Mouse (Mus musculus) MEL (cell line): Measurements from ENCODE around the gene Ccdc170. TPM values are rescaled to one million over a fixed set of nuclear protein-coding genes. Genes with fewer than 3 reads are reported as not detected.

Experiments
- DNase-seq: peaks from one replicate; pipeline ENCODE4 v3.0.0; 2011; ENCODE audit warnings: low read depth, low spot score
- H3K27ac ChIP-seq: 2 replicates; pipeline ENCODE4 v1.5.1; 2012; ENCODE audit warnings: low read depth, mild to moderate bottlenecking, control low read depth, low read length, moderate library complexity; ENCODE audit not compliant: control insufficient read depth
- H3K27me3 ChIP-seq, 2 experiments: fragments of 150-350 bp in 1 of 2; sonication (generic) in 1 of 2; 2 replicates each; pipeline ENCODE4 v1.6.1; 2012; ENCODE audit warnings: low read length in 2 of 2, mild to moderate bottlenecking in 2 of 2, improper control_type of control experiment in 1 of 2, moderate library complexity in 1 of 2; ENCODE audit not compliant: insufficient read depth in 2 of 2, control insufficient read depth in 1 of 2
- H3K36me3 ChIP-seq, 2 experiments: 2 replicates each; pipeline ENCODE4 v1.6.1; 2012 to 2014; ENCODE audit warnings: low read length in 2 of 2, improper control_type of control experiment in 1 of 2, inconsistent platforms in 1 of 2, mild to moderate bottlenecking in 1 of 2; ENCODE audit not compliant: insufficient read depth in 2 of 2, control insufficient read depth in 1 of 2
- H3K4me1 ChIP-seq, 2 experiments: fragments of 150-350 bp in 1 of 2; sonication (generic) in 1 of 2; 2 replicates each; pipeline ENCODE4 v1.6.1; 2012; ENCODE audit warnings: low read length in 2 of 2, improper control_type of control experiment in 1 of 2, mild to moderate bottlenecking in 1 of 2; ENCODE audit not compliant: insufficient read depth in 2 of 2, control insufficient read depth in 1 of 2
- H3K4me3 ChIP-seq, 2 experiments: fragments of 150-350 bp in 1 of 2; sonication (generic) in 1 of 2; 2 replicates each; pipeline ENCODE4 v1.5.1; 2012; ENCODE audit warnings: low read depth in 2 of 2, low read length in 2 of 2, mild to moderate bottlenecking in 2 of 2, moderate library complexity in 2 of 2, control low read depth in 1 of 2, improper control_type of control experiment in 1 of 2; ENCODE audit not compliant: control insufficient read depth in 1 of 2, insufficient read depth in 1 of 2
- H3K79me2 ChIP-seq: 2 replicates; pipeline ENCODE4 v1.6.1; 2012; ENCODE audit warnings: mild to moderate bottlenecking, low read length, moderate library complexity; ENCODE audit not compliant: control insufficient read depth, poor library complexity, insufficient read depth
- H3K9ac ChIP-seq: 2 replicates; pipeline ENCODE4 v1.6.1; 2012; ENCODE audit warnings: low read depth, mild to moderate bottlenecking, control low read depth, low read length, moderate library complexity; ENCODE audit not compliant: control insufficient read depth, poor library complexity, severe bottlenecking
- H3K9me3 ChIP-seq: fragments of 150-350 bp; sonication (generic); replicated peaks from 2 replicates; pipeline ENCODE4 v1.6.1; 2012; ENCODE audit warnings: mild to moderate bottlenecking, low read length, improper control_type of control experiment, moderate library complexity; ENCODE audit not compliant: insufficient read depth
- BHLHE40 ChIP-seq: IDR thresholded peaks from 2 replicates; pipeline ENCODE4 v1.6.1; 2012; ENCODE audit warnings: low read depth, mild to moderate bottlenecking, inconsistent platforms, low read length, improper control_type of control experiment, borderline replicate concordance
- CHD1 ChIP-seq: IDR thresholded peaks from 2 replicates; pipeline ENCODE4 v1.6.1; 2012; ENCODE audit warnings: low read depth, mild to moderate bottlenecking, inconsistent platforms, low read length, improper control_type of control experiment
- CTCF ChIP-seq, 3 experiments: IDR thresholded peaks in 2 of 3; conservative IDR thresholded peaks in 1 of 3; 2 replicates each; pipeline ENCODE4 v1.5.1; 2011 to 2012; ENCODE audit warnings: low read length in 3 of 3, low read depth in 2 of 3, mild to moderate bottlenecking in 2 of 3, improper control_type of control experiment in 1 of 3, inconsistent platforms in 1 of 3, mixed read lengths in 1 of 3, moderate library complexity in 1 of 3; ENCODE audit not compliant: control insufficient read depth in 1 of 3, insufficient read depth in 1 of 3, poor library complexity in 1 of 3, severe bottlenecking in 1 of 3
- ETS1 ChIP-seq: IDR thresholded peaks from 2 replicates; pipeline ENCODE4 v1.6.1; 2012; ENCODE audit warnings: low read depth, mild to moderate bottlenecking, inconsistent platforms, low read length, improper control_type of control experiment, moderate library complexity
- GABPA ChIP-seq: IDR thresholded peaks from 2 replicates; pipeline ENCODE4 v1.6.1; 2012; ENCODE audit warnings: low read depth, mild to moderate bottlenecking, inconsistent platforms, low read length, improper control_type of control experiment, moderate library complexity
- GATA1 ChIP-seq: IDR thresholded peaks from 2 replicates; pipeline ENCODE4 v1.6.1; 2011; ENCODE audit warnings: low read depth, low read length, improper control_type of control experiment
- KAT2A ChIP-seq: conservative IDR thresholded peaks from 2 replicates; pipeline ENCODE4 v1.6.1; 2012; ENCODE audit warnings: low read depth, low read length, improper control_type of control experiment, inconsistent platforms
- MAFK ChIP-seq: IDR thresholded peaks from 2 replicates; pipeline ENCODE4 v1.6.1; 2011; ENCODE audit warnings: low read depth, mild to moderate bottlenecking, low read length, improper control_type of control experiment, borderline replicate concordance
- MAX ChIP-seq: IDR thresholded peaks from 2 replicates; pipeline ENCODE4 v1.6.1; 2011; ENCODE audit warnings: low read length, improper control_type of control experiment
- MAZ ChIP-seq: IDR thresholded peaks from 2 replicates; pipeline ENCODE4 v1.6.1; 2012; ENCODE audit warnings: low read depth, mild to moderate bottlenecking, inconsistent platforms, low read length, improper control_type of control experiment
- MEF2A ChIP-seq: IDR thresholded peaks from 2 replicates; pipeline ENCODE4 v1.6.1; 2014; ENCODE audit warnings: low read depth, mild to moderate bottlenecking, inconsistent platforms, low read length, improper control_type of control experiment; ENCODE audit not compliant: poor library complexity, insufficient replicate concordance, severe bottlenecking; ENCODE audit errors: extremely low read depth
- MXI1 ChIP-seq: IDR thresholded peaks from 2 replicates; pipeline ENCODE4 v1.6.1; 2011; ENCODE audit warnings: mild to moderate bottlenecking, low read depth, low read length, improper control_type of control experiment
- MYC ChIP-seq: IDR thresholded peaks from 2 replicates; pipeline ENCODE4 v1.6.1; 2011; ENCODE audit warnings: low read depth, mild to moderate bottlenecking, low read length, improper control_type of control experiment, moderate library complexity
- NRF1 ChIP-seq: IDR thresholded peaks from 2 replicates; pipeline ENCODE4 v1.6.1; 2014; ENCODE audit warnings: low read depth, mild to moderate bottlenecking, inconsistent platforms, low read length, improper control_type of control experiment, moderate library complexity; ENCODE audit not compliant: poor library complexity, insufficient read depth, severe bottlenecking
- POLR2AphosphoS2 ChIP-seq: IDR thresholded peaks from 2 replicates; pipeline ENCODE4 v1.6.1; 2011; ENCODE audit warnings: low read length, improper control_type of control experiment
- RAD21 ChIP-seq: IDR thresholded peaks from 2 replicates; pipeline ENCODE4 v1.6.1; 2011; ENCODE audit warnings: mild to moderate bottlenecking, low read depth, low read length, improper control_type of control experiment
- RCOR1 ChIP-seq: IDR thresholded peaks from 2 replicates; pipeline ENCODE4 v1.6.1; 2012; ENCODE audit warnings: low read depth, mild to moderate bottlenecking, inconsistent platforms, low read length, improper control_type of control experiment
- SMC3 ChIP-seq: IDR thresholded peaks from 2 replicates; pipeline ENCODE4 v1.6.1; 2011; ENCODE audit warnings: low read depth, low read length, improper control_type of control experiment
- TAL1 ChIP-seq: IDR thresholded peaks from 2 replicates; pipeline ENCODE4 v1.6.1; 2012; ENCODE audit warnings: mild to moderate bottlenecking, inconsistent platforms, low read length, moderate library complexity, mixed read lengths
- TBP ChIP-seq: IDR thresholded peaks from 2 replicates; pipeline ENCODE4 v1.8.0; 2011; ENCODE audit warnings: low read depth, low read length, improper control_type of control experiment
- TCF12 ChIP-seq: IDR thresholded peaks from 2 replicates; pipeline ENCODE4 v1.6.1; 2014; ENCODE audit warnings: low read depth, mild to moderate bottlenecking, inconsistent platforms, low read length, improper control_type of control experiment, moderate library complexity
- ZC3H11A ChIP-seq: IDR thresholded peaks from 2 replicates; pipeline ENCODE4 v1.6.1; 2012; ENCODE audit warnings: low read depth, mild to moderate bottlenecking, inconsistent platforms, low read length, improper control_type of control experiment
- ZKSCAN1 ChIP-seq: IDR thresholded peaks from 2 replicates; pipeline ENCODE4 v1.6.1; 2012; ENCODE audit warnings: low read depth, mild to moderate bottlenecking, inconsistent platforms, low read length, improper control_type of control experiment, moderate library complexity
- ZNF384 ChIP-seq: IDR thresholded peaks from 2 replicates; pipeline ENCODE4 v1.6.1; 2012; ENCODE audit warnings: low read depth, mild to moderate bottlenecking, inconsistent platforms, low read length, improper control_type of control experiment
- polyA plus RNA-seq, 2 experiments: library from polyadenylated mRNA; stranded (reverse) in 1 of 2; unstranded in 1 of 2; fragments of >175 nt in 1 of 2; fragments of >200 nt in 1 of 2; gene quantifications; 2 replicates each; pipeline versions ENCODE4 v1.2.1 to v1.2.4; 2012; ENCODE audit warnings: low replicate concordance in 2 of 2, low read depth in 1 of 2; ENCODE audit not compliant: insufficient read length in 2 of 2, insufficient read depth in 1 of 2, missing spikeins in 1 of 2
- total RNA-seq: library from RNA; depleted of rRNA; stranded (reverse); fragments of 300-350 nt; gene quantifications from 2 replicates; pipeline ENCODE4 v1.2.3, GENCODE M21; 2012

Gene Ccdc170
- total and polyA plus RNA-seq, 3 experiments, result not detected

DNA sequence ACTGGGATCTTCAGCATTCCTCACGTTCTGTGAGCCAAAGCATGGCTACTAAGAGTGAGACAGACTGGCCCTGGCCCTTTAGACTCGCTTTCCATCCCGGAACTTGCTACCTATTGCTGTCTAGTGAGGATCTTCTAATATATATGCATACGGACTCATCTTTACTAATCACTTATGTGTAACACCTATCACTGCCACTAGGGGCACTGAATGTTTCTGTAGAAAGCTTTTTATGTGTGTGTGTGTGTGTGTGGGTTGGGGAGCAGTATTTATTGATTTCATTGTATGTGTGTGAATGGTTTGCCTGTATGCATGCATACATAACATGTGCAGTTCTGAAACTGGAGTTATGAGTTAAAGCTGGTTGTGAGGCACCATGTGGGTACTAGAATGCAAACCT lies 111.5 kb downstream of the Ccdc170 start:
- Histone ChIP-seq H3K4me1 (peaks cover 0 to 3% of the 10 kb centered on the region in 2 experiments; a peak in 1 of 4 replicates), H3K79me2 (no peaks in the 10 kb centered on the region), H3K4me3 (no peak overlapping the region), H3K36me3 (peaks cover 0 to 2% of the 10 kb centered on the region in 2 experiments; a peak in 1 of 4 replicates), H3K9me3 (no peaks in the 10 kb centered on the region), H3K9ac (no peak overlapping the region), H3K27ac (no peak overlapping the region), H3K27me3 (no peaks in the 10 kb centered on the region)
- no peak for TF ChIP-seq NRF1
- TF ChIP-seq RAD21, result peak; percentile 22
- TF ChIP-seq ZKSCAN1, result no peak
- TF ChIP-seq SMC3, result 0 out of 2 replicates have a peak, but pooled peaks have one; percentile 20
- peak in 2 of 3 experiments; percentile 41 to 44; a peak in 4 of 6 replicates for TF ChIP-seq CTCF (IDR thresholded peaks at IDR 0.05 in 2 of 3, conservative IDR thresholded peaks at IDR 0.05 in 1 of 3; ENCODE audit: control insufficient read depth in 1 of 3, insufficient read depth in 1 of 3, low read depth in 2 of 3, low read length in 3 of 3, poor library complexity in 1 of 3, severe bottlenecking in 1 of 3)
- TF ChIP-seq MAZ, result no peak
- DNase-seq, result peak; percentile 34

DNA sequence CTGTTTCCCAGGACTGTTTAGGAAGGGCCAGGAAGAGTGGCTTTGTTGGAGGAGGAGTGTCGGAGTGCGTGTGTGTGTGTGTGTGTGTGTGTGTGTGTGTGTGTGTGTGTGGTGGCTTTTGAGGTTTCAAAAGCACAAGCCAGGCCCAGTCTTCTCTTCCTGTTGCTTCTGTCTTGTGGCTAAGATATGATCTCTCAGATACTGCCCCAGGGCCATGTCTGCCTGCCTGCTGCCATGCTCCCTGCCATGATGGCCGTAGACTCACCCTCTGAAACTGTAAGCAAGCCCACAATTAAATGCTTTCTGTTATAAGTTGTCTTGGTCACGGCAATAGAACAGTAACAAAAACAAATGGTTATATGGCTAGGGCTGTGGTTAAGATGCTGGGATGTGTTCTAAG lies 114.9 kb downstream of the Ccdc170 start:
- no peaks in the 10 kb centered on the region for H3K27me3 ChIP-seq
- no peaks in the 10 kb centered on the region for H3K79me2 ChIP-seq
- H3K4me1 ChIP-seq, result peaks cover 0 to 3% of the 10 kb centered on the region in 2 experiments; a peak in 1 of 4 replicates
- H3K36me3 ChIP-seq, result peaks cover 0 to 2% of the 10 kb centered on the region in 2 experiments; a peak in 1 of 4 replicates
- no peak for TF ChIP-seq ZNF384
- TF ChIP-seq MXI1, result no peak
- 0 out of 2 replicates have a peak, but pooled peaks have one; percentile 7 for TF ChIP-seq TCF12
- TF ChIP-seq TBP, result no peak
- no peak for TF ChIP-seq MAX
- TF ChIP-seq RCOR1, result no peak
- peak; percentile 25 for DNase-seq
- no peaks in the 10 kb centered on the region for H3K9me3 ChIP-seq
- H3K27ac ChIP-seq, result peak overlapping the region; percentile 54
- no peak overlapping the region for H3K4me3 ChIP-seq
- no peak overlapping the region for H3K9ac ChIP-seq

DNA sequence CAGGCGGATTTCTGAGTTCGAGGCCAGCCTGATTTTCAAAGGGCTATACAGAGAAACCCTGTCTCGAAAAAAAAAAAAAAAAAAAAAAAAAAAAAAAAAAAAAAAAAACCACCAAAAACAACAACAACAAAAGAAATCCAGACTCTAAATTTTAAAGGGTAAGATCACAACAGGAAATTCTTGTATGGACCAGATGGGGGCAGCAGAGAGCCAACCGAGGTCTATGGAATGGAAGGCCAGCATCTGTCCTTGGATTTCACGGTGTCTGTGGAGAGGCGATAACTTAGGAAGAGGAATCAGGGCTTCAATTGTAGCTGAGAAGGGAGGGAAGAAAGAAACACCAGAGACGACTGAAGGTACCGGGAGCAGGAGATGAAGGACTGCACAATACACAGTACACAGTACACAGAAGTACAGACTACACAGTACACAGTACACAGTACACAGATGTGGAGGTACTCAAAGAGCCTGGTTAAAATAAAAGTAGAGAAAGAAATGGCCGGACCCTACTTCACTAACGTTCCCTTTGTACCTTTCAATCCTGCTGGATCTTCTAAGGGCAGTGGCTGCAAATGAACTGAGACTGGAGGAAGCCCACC lies 116.0 kb downstream of the Ccdc170 start:
- Histone ChIP-seq H3K27ac (no peak overlapping the region), H3K4me3 (no peak overlapping the region), H3K27me3 (no peaks in the 10 kb centered on the region), H3K4me1 (peaks cover 0 to 3% of the 10 kb centered on the region in 2 experiments; a peak in 1 of 4 replicates), H3K36me3 (peaks cover 0 to 2% of the 10 kb centered on the region in 2 experiments; a peak in 1 of 4 replicates), H3K9me3 (no peaks in the 10 kb centered on the region), H3K79me2 (no peaks in the 10 kb centered on the region), H3K9ac (no peak overlapping the region)
- peak; percentile 62 for DNase-seq
- TF ChIP-seq MYC (no peak), KAT2A (no peak), TAL1 (no peak), CTCF (IDR thresholded peaks at IDR 0.05 in 2 of 3, conservative IDR thresholded peaks at IDR 0.05 in 1 of 3; ENCODE audit: control insufficient read depth in 1 of 3, insufficient read depth in 1 of 3, low read depth in 2 of 3, low read length in 3 of 3, poor library complexity in 1 of 3, severe bottlenecking in 1 of 3) (peak; percentile 59 to 62 (median 61)), RAD21 (peak; percentile 60), GATA1 (no peak), MAFK (no peak), ZNF384 (peak; percentile 67), POLR2AphosphoS2 (no peak), MEF2A (no peak), ZC3H11A (peak; percentile 35; the same call in 1 of the 2 replicates), ETS1 (no peak), GABPA (no peak), BHLHE40 (no peak), CHD1 (no peak), SMC3 (peak; percentile 70)
